Mouse (Mus musculus) forebrain, embryonic 16.5 days (tissue): ENCODE results near the gene Prss44. TPM values are rescaled to one million over a fixed set of nuclear protein-coding genes. Genes with fewer than 3 reads are reported as not detected.
"Not testable (repeated sequence)": the region's sequence is repeated elsewhere in the genome, so short reads cannot be mapped to it uniquely, and the experiment has no call there.

Experiments
- ATAC-seq: fragments of 200-750 bp; cut with Nextera tagmentation; 2 replicates; pipeline ENCODE4 v1.8.0; 2017; ENCODE audit warnings: mild to moderate bottlenecking, moderate library complexity
- H3K27ac ChIP-seq: fragments of 300-500 bp; sonication (generic); 2 replicates; pipeline ENCODE4 v1.5.1; 2014; ENCODE audit warnings: low read length, control low read depth
- H3K27me3 ChIP-seq: fragments of 300-500 bp; sonication (generic); replicated peaks from 2 replicates; pipeline ENCODE4 v1.6.1; 2014; ENCODE audit warnings: low read length; ENCODE audit not compliant: control insufficient read depth, insufficient read depth
- H3K36me3 ChIP-seq: fragments of 300-500 bp; sonication (generic); 2 replicates; pipeline ENCODE4 v1.6.1; 2014; ENCODE audit not compliant: control insufficient read depth, insufficient read depth
- H3K4me1 ChIP-seq: fragments of 300-500 bp; sonication (generic); replicated peaks from 2 replicates; pipeline ENCODE4 v1.6.1; 2014; ENCODE audit warnings: low read length; ENCODE audit not compliant: control insufficient read depth, insufficient read depth
- H3K4me2 ChIP-seq: fragments of 300-500 bp; sonication (generic); 2 replicates; pipeline ENCODE4 v1.6.1; 2014; ENCODE audit warnings: mild to moderate bottlenecking, low read length, control low read depth
- H3K4me3 ChIP-seq: fragments of 300-500 bp; sonication (generic); replicated peaks from 2 replicates; pipeline ENCODE4 v1.5.1; 2014; ENCODE audit warnings: mild to moderate bottlenecking, low read length, control low read depth
- H3K9ac ChIP-seq: fragments of 300-500 bp; sonication (generic); replicated peaks from 2 replicates; pipeline ENCODE4 v1.6.1; 2014; ENCODE audit warnings: low read depth, low read length, control low read depth
- H3K9me3 ChIP-seq: fragments of 300-500 bp; sonication (generic); 2 replicates; pipeline ENCODE4 v1.6.1; 2016; ENCODE audit warnings: low read length; ENCODE audit not compliant: control insufficient read depth
- WGBS: fragments of 180-500 bp; shearing (Covaris S2); extraction: QIAGEN DNeasy Blood & Tissue Kit; methylation state at CpG from one replicate; pipeline ENCODE4 v1.1.7; 2014; 5-methylcytosine and 5-hydroxymethylcytosine counted together
- polyA plus RNA-seq: library from polyadenylated mRNA; unstranded; fragments of >200 nt; fragmentation: Nextera tagmentation; extraction: Ambion mirVana; gene quantifications from 2 replicates; pipeline ENCODE4 v1.2.1, GENCODE M21; 2015

The Prss44 gene
- polyA plus RNA-seq, 1 experiment from 2014 or later = not detected

DNA sequence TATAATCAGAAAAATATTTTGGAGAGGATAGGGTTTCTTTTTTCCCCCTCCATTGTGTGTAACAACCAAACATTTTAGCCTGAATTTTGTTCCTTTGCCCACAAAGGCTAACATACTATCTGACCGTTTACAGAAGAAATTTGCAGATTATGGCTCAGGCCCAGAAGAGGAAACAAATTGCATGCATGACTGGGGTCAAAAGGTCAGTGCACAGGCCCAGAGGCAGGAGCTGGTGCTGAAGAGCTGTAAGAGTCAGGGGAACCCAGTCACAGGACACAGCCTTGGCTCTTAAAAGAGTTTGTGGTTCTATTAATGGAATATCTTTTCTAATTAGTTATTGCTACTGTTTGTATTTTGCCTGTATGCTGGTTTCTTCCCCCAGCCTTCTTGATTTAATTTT lies 30.2 kb upstream of the Prss44 start:
- WGBS = 59% methylated on average over 1 of the region's 1 CpGs

DNA sequence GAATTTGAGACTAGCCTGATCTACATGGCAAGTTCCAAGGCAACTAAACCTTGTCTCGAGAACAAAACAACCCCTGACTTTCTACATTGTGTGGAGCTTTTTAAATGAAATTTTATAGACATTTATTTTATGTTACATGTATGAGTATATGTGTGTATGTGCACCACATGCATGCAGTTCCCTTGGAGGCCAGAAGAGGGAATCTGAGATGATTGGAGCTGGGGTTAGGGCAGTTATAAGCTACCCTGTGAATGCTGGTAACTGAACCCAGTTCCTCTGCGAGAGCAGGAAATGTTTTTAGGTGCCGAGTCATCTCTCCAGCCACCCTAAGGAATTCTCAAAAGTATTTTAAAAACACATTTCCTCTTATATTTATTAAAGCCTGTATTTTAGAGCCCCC lies 25.6 kb upstream of the Prss44 start:
- no peak overlapping the region for H3K9ac ChIP-seq
- ATAC-seq = no peak
- H3K27me3 ChIP-seq = peaks cover under 1% of the 10 kb centered on the region; the same call in 1 of the 2 replicates
- H3K4me3 ChIP-seq = no peak overlapping the region
- H3K4me1 ChIP-seq = no peaks in the 10 kb centered on the region
- H3K27ac ChIP-seq = no peak overlapping the region
- 86% methylated on average over 3 of the region's 3 CpGs for WGBS
- H3K9me3 ChIP-seq = no peaks in the 10 kb centered on the region
- no peaks in the 10 kb centered on the region for H3K36me3 ChIP-seq
- H3K4me2 ChIP-seq = no peak overlapping the region

More for the DNA sequence above, 30.2 kb upstream of the Prss44 start:
- Histone ChIP-seq H3K4me3 (no peak overlapping the region), H3K4me2 (no peak overlapping the region), H3K9me3 (no peaks in the 10 kb centered on the region), H3K27me3 (peaks cover 2% of the 10 kb centered on the region; the same call in 1 of the 2 replicates), H3K27ac (no peak overlapping the region), H3K36me3 (no peaks in the 10 kb centered on the region), H3K4me1 (peaks cover 11% of the 10 kb centered on the region), H3K9ac (no peak overlapping the region)
- ATAC-seq = no peak

DNA sequence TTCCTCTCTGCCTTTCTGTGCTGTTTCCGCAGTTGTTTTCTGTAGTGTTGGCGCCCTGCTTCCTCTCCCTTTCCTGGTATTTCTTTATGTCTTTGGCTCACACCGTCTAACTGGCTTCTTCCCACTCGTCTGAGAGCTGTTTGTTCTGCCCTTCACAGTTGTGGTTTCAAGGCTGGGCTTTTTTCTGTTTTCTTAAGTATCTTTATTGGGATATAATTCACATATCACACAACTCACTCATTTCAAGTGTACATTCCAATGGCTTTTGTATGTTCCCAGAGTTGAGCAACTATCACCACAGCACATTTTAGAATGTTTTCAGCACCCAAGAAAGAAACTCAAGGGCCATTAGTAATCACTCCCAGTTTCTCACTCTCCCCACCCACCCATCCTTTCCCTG lies 23.3 kb upstream of the Prss44 start:
- 75% methylated on average over 4 of the region's 4 CpGs for WGBS
- Histone ChIP-seq H3K4me3 (no peak overlapping the region), H3K4me2 (no peak overlapping the region), H3K36me3 (no peaks in the 10 kb centered on the region), H3K4me1 (no peaks in the 10 kb centered on the region), H3K9ac (no peak overlapping the region), H3K27me3 (no peaks in the 10 kb centered on the region), H3K27ac (no peak overlapping the region), H3K9me3 (no peaks in the 10 kb centered on the region)
- no peak for ATAC-seq

DNA sequence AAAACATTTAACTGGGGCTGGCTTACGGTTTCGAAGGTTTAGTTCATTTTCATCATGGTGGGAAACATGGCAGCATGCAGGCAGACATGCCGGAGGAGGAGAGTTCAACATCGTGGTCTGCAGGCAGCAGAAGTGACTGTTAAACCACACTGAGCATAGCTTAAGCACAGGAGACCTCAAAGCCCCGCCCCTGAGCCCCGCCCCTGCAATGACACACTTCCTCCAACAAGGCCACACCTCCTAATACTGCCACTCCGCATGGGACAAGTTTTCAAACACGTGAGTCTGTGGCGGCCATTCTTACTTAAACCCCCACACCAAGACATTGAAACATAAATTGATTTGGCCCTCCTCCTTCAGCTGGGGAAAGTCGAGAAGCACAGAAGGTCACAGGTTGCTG lies 16.8 kb upstream of the Prss44 start:
- Histone ChIP-seq H3K4me3 (no peak overlapping the region), H3K9me3 (no peaks in the 10 kb centered on the region), H3K27me3 (no peaks in the 10 kb centered on the region), H3K9ac (no peak overlapping the region), H3K4me2 (no peak overlapping the region), H3K36me3 (no peaks in the 10 kb centered on the region), H3K27ac (no peak overlapping the region), H3K4me1 (no peaks in the 10 kb centered on the region)
- WGBS = 82% methylated on average over 10 of the region's 10 CpGs
- no peak for ATAC-seq

DNA sequence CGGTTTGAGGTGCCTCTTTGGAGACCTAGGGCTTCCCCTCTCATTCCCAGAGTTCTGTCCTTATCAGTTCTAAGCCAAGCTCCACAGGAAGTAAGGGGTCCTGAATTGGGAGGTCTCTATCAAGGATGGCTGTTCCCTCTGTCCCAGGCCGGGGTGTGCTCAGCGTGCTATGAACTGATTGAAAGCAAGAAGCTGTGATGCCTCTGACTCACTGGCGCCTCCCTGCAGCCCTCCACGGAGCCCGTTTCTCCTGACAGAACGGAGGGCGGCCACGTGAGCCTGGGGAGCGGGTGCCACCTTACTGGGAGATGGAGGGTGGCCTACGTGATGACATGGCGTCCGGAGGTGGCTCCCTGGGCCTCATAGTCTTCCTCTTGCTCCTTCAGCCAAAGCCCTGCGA lies 15.9 kb upstream of the Prss44 start, which contains the start of gene Prss42:
TSS of gene Prss42 (plus strand) at position 301 of the 400 bp plus-strand sequence.
- 92% methylated on average over 14 of the region's 14 CpGs for WGBS
- no peaks in the 10 kb centered on the region for H3K36me3 ChIP-seq
- no peak for ATAC-seq
- H3K9ac ChIP-seq = no peak within 1 kb of the TSS
- no peaks in the 10 kb centered on the region for H3K27me3 ChIP-seq
- H3K9me3 ChIP-seq = no peaks in the 10 kb centered on the region
- no peak within 1 kb of the TSS for H3K4me3 ChIP-seq
- H3K27ac ChIP-seq = no peak within 1 kb of the TSS
- no peaks in the 10 kb centered on the region for H3K4me1 ChIP-seq
- no peak within 1 kb of the TSS for H3K4me2 ChIP-seq

DNA sequence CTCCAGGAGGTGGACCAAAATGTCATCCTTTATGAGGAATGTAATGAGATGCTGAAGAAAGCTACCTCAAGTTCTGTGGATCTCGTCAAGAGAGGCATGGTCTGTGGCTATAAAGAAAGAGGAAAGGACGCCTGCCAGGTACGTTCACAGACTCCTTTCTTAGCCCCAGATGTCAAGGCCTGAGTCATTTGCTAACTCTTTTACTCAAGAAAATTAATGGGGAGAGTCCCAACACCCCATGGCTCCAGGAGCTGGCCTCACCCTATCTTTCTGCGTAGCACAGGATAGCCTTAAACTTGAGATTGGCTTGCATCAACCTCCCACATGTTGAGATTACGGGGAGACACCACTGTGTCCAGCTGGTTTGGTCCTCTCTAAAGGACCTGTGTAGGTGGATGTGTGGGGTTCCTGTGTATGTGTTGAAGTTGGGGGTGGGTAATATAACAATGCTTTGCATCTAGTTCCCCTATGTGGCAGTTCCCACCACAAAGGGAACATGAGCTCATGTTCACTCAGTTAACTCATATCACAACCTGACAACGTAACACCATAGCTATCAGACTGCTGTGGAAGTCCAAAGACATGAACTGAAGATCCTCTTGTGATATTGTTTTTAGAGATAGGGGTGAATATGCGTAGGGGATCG lies 12.8 kb upstream of the Prss44 start:
- Histone ChIP-seq H3K4me2 (no peak overlapping the region), H3K4me3 (no peak overlapping the region), H3K27me3 (no peaks in the 10 kb centered on the region), H3K4me1 (no peaks in the 10 kb centered on the region), H3K27ac (no peak overlapping the region), H3K36me3 (no peaks in the 10 kb centered on the region), H3K9me3 (no peaks in the 10 kb centered on the region), H3K9ac (no peak overlapping the region)
- WGBS = 92% methylated on average over 8 of the region's 8 CpGs
- no peak for ATAC-seq

DNA sequence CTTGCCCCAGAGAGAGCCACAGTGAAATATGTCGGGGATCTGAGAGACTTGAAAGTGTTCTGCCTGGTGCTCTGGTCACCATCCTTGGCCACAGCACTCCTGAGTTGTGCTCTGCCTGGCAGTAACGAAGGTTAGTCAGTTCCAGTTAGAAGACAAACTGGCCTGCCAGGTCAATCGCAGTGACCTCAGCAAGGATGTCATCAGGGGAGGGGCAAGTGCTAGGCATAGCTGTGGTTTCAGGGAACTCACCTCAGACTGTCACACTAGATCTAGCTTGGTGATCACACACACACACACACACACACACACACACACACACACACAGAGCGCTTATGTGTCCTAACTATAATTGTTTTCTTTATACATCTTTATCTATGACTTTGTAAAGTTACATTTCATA lies 10.5 kb upstream of the Prss44 start:
- no peak overlapping the region for H3K4me2 ChIP-seq
- no peaks in the 10 kb centered on the region for H3K27me3 ChIP-seq
- no peaks in the 10 kb centered on the region for H3K36me3 ChIP-seq
- ATAC-seq = no peak
- no peak overlapping the region for H3K4me3 ChIP-seq
- no peak overlapping the region for H3K9ac ChIP-seq
- 82% methylated on average over 4 of the region's 4 CpGs for WGBS
- H3K27ac ChIP-seq = no peak overlapping the region
- H3K9me3 ChIP-seq = no peaks in the 10 kb centered on the region
- H3K4me1 ChIP-seq = no peaks in the 10 kb centered on the region

DNA sequence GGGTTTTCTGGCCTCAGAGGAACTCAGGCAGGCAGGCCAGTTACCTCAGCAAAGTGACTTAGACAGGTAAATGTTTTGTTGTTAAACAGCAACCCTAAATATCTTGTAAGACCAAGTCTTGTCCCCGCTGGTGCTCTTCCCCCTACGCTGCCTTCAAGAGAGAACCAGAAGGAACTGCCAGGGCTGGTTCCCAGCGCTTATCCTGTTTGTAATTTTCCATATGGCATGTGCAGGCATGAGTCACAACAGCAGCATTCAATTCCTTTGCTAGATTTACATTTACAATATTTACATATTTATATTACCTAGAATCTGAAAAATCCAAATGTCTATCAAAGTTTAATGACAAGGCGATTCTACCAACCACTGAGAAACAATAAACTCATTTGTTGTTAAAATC lies 3.7 kb upstream of the Prss44 start:
- Histone ChIP-seq H3K9me3 (no peaks in the 10 kb centered on the region), H3K27me3 (no peaks in the 10 kb centered on the region), H3K9ac (no peak overlapping the region), H3K4me2 (no peak overlapping the region), H3K4me3 (no peak overlapping the region), H3K27ac (no peak overlapping the region), H3K36me3 (no peaks in the 10 kb centered on the region), H3K4me1 (no peaks in the 10 kb centered on the region)
- 77% methylated on average over 4 of the region's 4 CpGs for WGBS
- no peak for ATAC-seq

DNA sequence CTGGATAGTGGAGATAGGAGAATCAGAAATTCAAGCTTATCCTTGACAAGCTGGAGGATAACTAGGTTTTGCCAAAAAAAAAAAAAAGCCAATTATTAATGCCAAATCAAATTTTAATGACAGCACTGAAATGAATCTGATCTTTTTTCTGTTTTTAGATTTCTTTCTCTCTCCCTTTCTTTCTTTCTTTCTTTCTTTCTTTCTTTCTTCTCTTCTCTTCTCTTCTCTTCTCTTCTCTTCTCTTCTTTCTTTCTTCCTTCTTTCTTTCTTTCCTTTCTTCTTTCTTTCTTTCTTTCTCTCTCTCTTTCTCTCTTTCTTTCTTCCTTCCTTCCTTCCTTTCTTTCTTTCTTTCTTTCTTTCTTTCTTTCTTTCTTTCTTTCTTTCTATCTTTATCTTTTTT lies 6.8 kb downstream of the Prss44 start:
- not testable (repeated sequence) for H3K36me3 ChIP-seq, ATAC-seq, H3K4me3 ChIP-seq, H3K4me1 ChIP-seq, H3K27ac ChIP-seq, H3K9ac ChIP-seq, H3K9me3 ChIP-seq, H3K4me2 ChIP-seq, H3K27me3 ChIP-seq

DNA sequence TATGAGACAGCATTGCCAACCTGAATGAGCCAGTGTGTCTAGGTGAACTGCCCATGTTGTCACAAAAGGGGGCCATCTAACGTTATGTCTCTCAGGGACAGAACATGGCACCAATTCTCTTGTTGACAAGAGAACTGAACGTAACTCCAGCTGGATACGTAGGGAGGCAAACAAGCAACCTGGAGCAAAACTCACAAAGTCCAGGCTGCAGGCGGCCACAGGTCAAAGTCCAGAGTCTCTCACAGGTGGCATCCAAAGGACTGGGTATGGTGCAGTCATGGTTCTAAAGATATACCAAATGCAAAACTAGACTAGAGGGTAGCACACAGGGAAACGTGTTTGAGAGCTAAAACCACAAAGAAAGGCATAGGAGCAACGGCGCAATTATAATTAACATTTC lies 7.6 kb downstream of the Prss44 start:
- Histone ChIP-seq H3K9me3 (no peaks in the 10 kb centered on the region), H3K27me3 (no peaks in the 10 kb centered on the region), H3K4me2 (no peak overlapping the region), H3K4me3 (no peak overlapping the region), H3K36me3 (no peaks in the 10 kb centered on the region), H3K9ac (no peak overlapping the region), H3K4me1 (no peaks in the 10 kb centered on the region), H3K27ac (no peak overlapping the region)
- WGBS = 86% methylated on average over 7 of the region's 7 CpGs
- no peak for ATAC-seq
